Mouse (Mus musculus): ENCODE measurements around the gene Jag2.

DNA sequence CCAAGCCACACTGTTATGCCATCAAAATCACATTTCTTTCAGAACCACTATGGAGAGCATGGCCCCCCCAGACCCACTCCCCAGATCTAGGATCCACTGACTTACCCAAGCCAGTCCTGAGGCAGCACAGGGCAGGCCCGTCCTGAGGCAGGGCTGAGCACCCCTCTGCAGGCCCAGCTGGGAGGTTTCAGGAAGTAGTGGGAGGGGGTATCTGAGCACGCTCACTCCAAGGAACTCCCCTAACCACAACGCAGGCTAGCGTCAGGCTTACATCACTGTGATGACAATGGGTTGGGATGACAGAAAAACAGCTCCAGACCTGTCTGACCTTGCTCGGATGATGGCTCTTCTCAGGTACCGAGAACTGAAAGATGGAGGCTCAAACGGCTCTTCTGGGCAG, 68.8 kb downstream of the Jag2 start:
- TF ChIP-seq POLR2A (IDR thresholded peaks at IDR 0.05; ENCODE audit: extremely low read depth, insufficient read depth, low read length): no peak
- no peak for TF ChIP-seq CTCF (IDR thresholded peaks at IDR 0.05; ENCODE audit: low read depth, low read length)
